Mouse (Mus musculus) embryonic stem cell, embryonic (primary cell): Measurements from ENCODE around the gene Neu2.

Experiments
- CTCF ChIA-PET, 4 experiments: fragments of 300-600 bp in 2 of 4; fragments of 350-600 bp in 2 of 4; sonication (Branson Sonifier 250); formaldehyde crosslinking; loops; one replicate each; lab custom pipeline; 2022; ENCODE audit warnings: inconsistent platforms in 2 of 4; lab: Charles Lee
- POLR2A ChIA-PET, 4 experiments: fragments of 300-600 bp in 2 of 4; fragments of 350-600 bp in 2 of 4; sonication (Branson Sonifier 250); formaldehyde crosslinking; loops; one replicate each; lab custom pipeline; 2022; ENCODE audit warnings: antibody characterized with exemption in 4 of 4, inconsistent platforms in 1 of 4; lab: Charles Lee

Neu2 gene

GRCm38 (mm10) chr1:87520467-87520866 is 10.8 kb downstream of the Neu2 start:
- POLR2A ChIA-PET, result interaction anchor here in 2 of 4 experiments (0.8 to 1.0 kb wide), 5 partner anchors 10 to 293 kb away, joined by 3 to 6 read pairs (median 3); partner anchors contain the start of gene Neu2 (in 1 of the 2)
- CTCF ChIA-PET, result interaction anchor here (0.6 to 0.8 kb wide), 5 partner anchors 21 to 510 kb away, joined by 3 to 7 read pairs (median 3); no protein-coding TSS in a partner anchor

GRCm38 (mm10) chr1:87521523-87521922 is 11.8 kb downstream of the Neu2 start:
- CTCF ChIA-PET, result no interaction called here
- POLR2A ChIA-PET, result interaction anchor here in 2 of 4 experiments (0.6 to 0.7 kb wide), 2 partner anchors 308 to 451 kb away, joined by 3 to 6 read pairs; no protein-coding TSS in a partner anchor

GRCm38 (mm10) chr1:87525041-87525440 is 15.4 kb downstream of the Neu2 start:
- POLR2A ChIA-PET, result interaction anchor here in 2 of 4 experiments (0.6 to 1.9 kb wide), 2 partner anchors 29 to 207 kb away, joined by 4 to 5 read pairs; no protein-coding TSS in a partner anchor
- CTCF ChIA-PET, result interaction anchor here in 1 of 4 experiments (0.6 kb wide), 1 partner anchor 915 kb away, joined by 5 read pairs; no protein-coding TSS in a partner anchor

GRCm38 (mm10) chr1:87527191-87527590 is 17.5 kb downstream of the Neu2 start:
- CTCF ChIA-PET, result interaction anchor here in 1 of 4 experiments (1.3 kb wide), 1 partner anchor 15 kb away, joined by 3 read pairs; no protein-coding TSS in a partner anchor
- POLR2A ChIA-PET, result interaction anchor here in 1 of 4 experiments (0.7 kb wide), 1 partner anchor 110 kb away, joined by 3 read pairs; no protein-coding TSS in a partner anchor

GRCm38 (mm10) chr1:87532346-87532745 is 22.7 kb downstream of the Neu2 start:
- POLR2A ChIA-PET, result interaction anchor here in 1 of 4 experiments (1.2 to 1.9 kb wide), 3 partner anchors 9 to 12 kb away, joined by 3 to 6 read pairs (median 4); no protein-coding TSS in a partner anchor

GRCm38 (mm10) chr1:87534118-87534517 is 24.4 kb downstream of the Neu2 start:
- CTCF ChIA-PET, result no interaction called here
- POLR2A ChIA-PET, result no interaction called here

More at GRCm38 (mm10) chr1:87532346-87532745, 22.7 kb downstream of the Neu2 start:
- CTCF ChIA-PET, result interaction anchor here in 1 of 4 experiments (2.1 kb wide), 1 partner anchor 9 kb away, joined by 7 read pairs; no protein-coding TSS in a partner anchor

GRCm38 (mm10) chr1:87537008-87537407 is 27.3 kb downstream of the Neu2 start:
- POLR2A ChIA-PET, result no interaction called here
- CTCF ChIA-PET, result interaction anchor here in 1 of 4 experiments (0.6 kb wide), 1 partner anchor 11 kb away, joined by 3 read pairs; no protein-coding TSS in a partner anchor

- CTCF ChIA-PET, result interaction anchor here (0.5 to 1.9 kb wide), 36 partner anchors 8 to 538 kb away, joined by 3 to 15 read pairs (median 3); partner anchors contain the start of gene Neu2 (in 1 of the 4)
- POLR2A ChIA-PET, result interaction anchor here in 3 of 4 experiments (0.6 to 2.0 kb wide), 13 partner anchors 9 to 308 kb away, joined by 3 to 9 read pairs (median 3); partner anchors contain the start of genes Inpp5d (in 1 of the 3) and Neu2 (in 1 of the 3)
These were observed 31.9 kb downstream of the Neu2 start for GRCm38 (mm10) chr1:87541614-87542013.

- POLR2A ChIA-PET, result interaction anchor here in 3 of 4 experiments (0.5 to 1.6 kb wide), 5 partner anchors 9 to 76 kb away, joined by 3 to 5 read pairs (median 3); no protein-coding TSS in a partner anchor
- CTCF ChIA-PET, result interaction anchor here in 3 of 4 experiments (1.1 to 1.9 kb wide), 4 partner anchors 9 to 375 kb away, joined by 3 to 9 read pairs (median 3); no protein-coding TSS in a partner anchor
These were observed 41.3 kb downstream of the Neu2 start for GRCm38 (mm10) chr1:87551008-87551407.

- CTCF ChIA-PET, result interaction anchor here in 2 of 4 experiments (1.0 to 1.4 kb wide), 2 partner anchors 12 to 55 kb away, joined by 3 read pairs; no protein-coding TSS in a partner anchor
These were observed 43.9 kb downstream of the Neu2 start for GRCm38 (mm10) chr1:87553586-87553985.

GRCm38 (mm10) chr1:87562967-87563366 is 53.3 kb downstream of the Neu2 start:
- ChIA-PET POLR2A (no interaction called here), CTCF (no interaction called here)

More at GRCm38 (mm10) chr1:87553586-87553985, 43.9 kb downstream of the Neu2 start:
- POLR2A ChIA-PET, result interaction anchor here in 1 of 4 experiments (1.3 kb wide), 1 partner anchor 29 kb away, joined by 4 read pairs; no protein-coding TSS in a partner anchor

- CTCF ChIA-PET, result interaction anchor here in 1 of 4 experiments (1.4 kb wide), 1 partner anchor 24 kb away, joined by 3 read pairs; no protein-coding TSS in a partner anchor
- POLR2A ChIA-PET, result interaction anchor here in 1 of 4 experiments (0.6 kb wide), 1 partner anchor 30 kb away, joined by 3 read pairs; no protein-coding TSS in a partner anchor
These were observed 56.1 kb downstream of the Neu2 start for GRCm38 (mm10) chr1:87565760-87566159.

- POLR2A ChIA-PET, result no interaction called here
- CTCF ChIA-PET, result interaction anchor here in 1 of 4 experiments (0.6 kb wide), 1 partner anchor 666 kb away, joined by 3 read pairs; no protein-coding TSS in a partner anchor
These were observed 58.7 kb downstream of the Neu2 start for GRCm38 (mm10) chr1:87568398-87568797.

GRCm38 (mm10) chr1:87573261-87573660 is 63.6 kb downstream of the Neu2 start:
- ChIA-PET POLR2A (no interaction called here), CTCF (interaction anchor here in 1 of 4 experiments (1.8 kb wide), 1 partner anchor 36 kb away, joined by 4 read pairs; no protein-coding TSS in a partner anchor)

GRCm38 (mm10) chr1:87573800-87574215 is 64.1 kb downstream of the Neu2 start, which contains the start of gene Ngef:
Gene Ngef (minus strand): TSS chr1:87573870.
- ChIA-PET CTCF (interaction anchor here in 1 of 4 experiments (1.4 to 1.8 kb wide), 2 partner anchors 32 to 35 kb away, joined by 3 to 4 read pairs; no protein-coding TSS in a partner anchor), POLR2A (interaction anchor here in 1 of 4 experiments (1.3 to 1.6 kb wide), 2 partner anchors 10 to 14 kb away, joined by 3 to 5 read pairs; no protein-coding TSS in a partner anchor)

- ChIA-PET POLR2A (interaction anchor here in 2 of 4 experiments (0.5 to 1.6 kb wide), 5 partner anchors 10 to 877 kb away, joined by 3 to 5 read pairs (median 4); no protein-coding TSS in a partner anchor), CTCF (interaction anchor here in 2 of 4 experiments (1.4 kb wide), 2 partner anchors 33 kb away, joined by 3 to 4 read pairs; no protein-coding TSS in a partner anchor)
These were observed 64.7 kb downstream of the Neu2 start for GRCm38 (mm10) chr1:87574353-87574752.

- ChIA-PET POLR2A (interaction anchor here in 3 of 4 experiments (0.5 to 1.6 kb wide), 6 partner anchors 9 to 878 kb away, joined by 3 to 5 read pairs (median 4); no protein-coding TSS in a partner anchor), CTCF (interaction anchor here in 3 of 4 experiments (0.6 to 1.4 kb wide), 3 partner anchors 18 to 33 kb away, joined by 3 to 4 read pairs (median 3); no protein-coding TSS in a partner anchor)
These were observed 65.1 kb downstream of the Neu2 start for GRCm38 (mm10) chr1:87574785-87575184.

GRCm38 (mm10) chr1:87578965-87579364 is 69.3 kb downstream of the Neu2 start:
- ChIA-PET POLR2A (no interaction called here), CTCF (no interaction called here)
